32 mouse cellular contexts compared by ENCODE assay signal in genomic region chr7:122702443-122702842, GRCm38 (mm10). TPM values are rescaled to one million over a fixed set of nuclear protein-coding genes. Genes with fewer than 3 reads are reported as not detected.
A peak's percentile ranks its signal among the peaks of the same experiment; 100 is the strongest.
DNase-seq lines count a peak whose midpoint lies in the region; ATAC-seq and TF ChIP-seq lines count a peak whose summit lies in the region.
"Had no signal": no experiment of that assay in that cellular context is flagged by ENCODE, and none has a peak within 500 bp of the region (broad histone marks: within the 10 kb centered on the region; RNA-seq: fewer than 3 reads in every experiment).

No protein-coding gene starts in this region.

- TF ChIP-seq CTCF in layer of hippocampus, adult 2 months (conservative IDR thresholded peaks at IDR 0.05): no peak
- TF ChIP-seq CTCF in left cerebral cortex, adult 2 months (IDR thresholded peaks at IDR 0.05): no peak

- 81% methylated on average over 4 of the region's 4 CpGs for WGBS in midbrain, embryonic 13.5 days

- DNase-seq in layer of hippocampus, adult 2 months (ENCODE audit: low spot score in 2 of 2): no peak
- no peak for DNase-seq in layer of hippocampus, adult 11-12 months (ENCODE audit: low spot score)
- DNase-seq in left cerebral cortex, adult 2 months (ENCODE audit: extremely low spot score in 1 of 2, low spot score in 2 of 2): peak in 1 of 2 experiments; percentile 40
- no peak for DNase-seq in left cerebral cortex, postnatal 4 days
- DNase-seq in right cerebral cortex, adult 2 months (ENCODE audit: low spot score in 2 of 2): peak; percentile 43 to 45
- DNase-seq in right cerebral cortex, postnatal 4 days: no peak
- DNase-seq in telencephalon, adult 2 months (ENCODE audit: low read depth, low spot score): peak; percentile 65
- DNase-seq: adrenal gland, adult 2 months; adrenal gland, postnatal 14 days; cerebellum, adult 11-12 months; cerebellum, adult 8-10 months; cerebellum, postnatal 36 days; embryo, embryonic 11 days; gastrocnemius, postnatal 10 days; gastrocnemius, postnatal 36 days had no signal

- no peaks in the 10 kb centered on the region for H3K9me3 ChIP-seq in midbrain, embryonic 13.5 days
- H3K9me3 ChIP-seq: embryonic facial prominence, embryonic 10.5 days; embryonic facial prominence, embryonic 13.5 days; forebrain, embryonic 12.5 days; forebrain, embryonic 15.5 days; hindbrain, embryonic 12.5 days; hindbrain, embryonic 15.5 days had no signal

- peak overlapping the region; percentile 15; the same call in 1 of the 2 replicates for H3K27ac ChIP-seq in layer of hippocampus, adult 2 months
- H3K27ac ChIP-seq in left cerebral cortex, adult 2 months: peak overlapping the region; percentile 17; the same call in 1 of the 2 replicates
- H3K27ac ChIP-seq in midbrain, embryonic 13.5 days: no peak overlapping the region
- H3K27ac ChIP-seq: embryonic facial prominence, embryonic 10.5 days; embryonic facial prominence, embryonic 13.5 days; forebrain, embryonic 12.5 days; forebrain, embryonic 15.5 days; hindbrain, embryonic 12.5 days; hindbrain, embryonic 15.5 days had no signal

- no peak overlapping the region for H3K9ac ChIP-seq in midbrain, embryonic 13.5 days (replicated peaks)
- H3K9ac ChIP-seq: embryonic facial prominence, embryonic 13.5 days; forebrain, embryonic 12.5 days; forebrain, embryonic 15.5 days; hindbrain, embryonic 12.5 days; hindbrain, embryonic 15.5 days had no signal

- H3K4me3 ChIP-seq in layer of hippocampus, adult 2 months: no peak overlapping the region
- no peak overlapping the region for H3K4me3 ChIP-seq in left cerebral cortex, adult 2 months
- no peak overlapping the region for H3K4me3 ChIP-seq in midbrain, embryonic 13.5 days (replicated peaks)
- H3K4me3 ChIP-seq: embryonic facial prominence, embryonic 10.5 days; embryonic facial prominence, embryonic 13.5 days; erythroblast, embryonic 14.5 days; forebrain, embryonic 12.5 days; forebrain, embryonic 15.5 days; hindbrain, embryonic 12.5 days; hindbrain, embryonic 15.5 days had no signal

- H3K27me3 ChIP-seq in midbrain, embryonic 13.5 days: no peaks in the 10 kb centered on the region
- H3K27me3 ChIP-seq: embryonic facial prominence, embryonic 13.5 days; forebrain, embryonic 12.5 days; forebrain, embryonic 15.5 days; hindbrain, embryonic 12.5 days; hindbrain, embryonic 15.5 days had no signal

- no peak for ATAC-seq in midbrain, embryonic 13.5 days
- ATAC-seq: CD4-positive, CD25-positive, alpha-beta regulatory T cell, adult 4 months; forebrain, embryonic 15.5 days had no signal

- 0 out of 2 replicates have a peak, but pooled peaks cover 2% of the 10 kb centered on the region for H3K4me1 ChIP-seq in midbrain, embryonic 13.5 days (replicated peaks)
- H3K4me1 ChIP-seq: embryonic facial prominence, embryonic 13.5 days; forebrain, embryonic 12.5 days; forebrain, embryonic 15.5 days; hindbrain, embryonic 12.5 days; hindbrain, embryonic 15.5 days had no signal

- H3K4me2 ChIP-seq in midbrain, embryonic 13.5 days (replicated peaks): no peak overlapping the region
- H3K4me2 ChIP-seq: embryonic facial prominence, embryonic 13.5 days; forebrain, embryonic 12.5 days; forebrain, embryonic 15.5 days; heart, embryonic 11.5 days; hindbrain, embryonic 12.5 days; hindbrain, embryonic 15.5 days had no signal

- intact Hi-C loops in left cerebral cortex, adult 2 months (cut with DNase I): loop anchor here (2.0 to 10.0 kb wide), 3 partner anchors 26 to 128 kb away; partner anchors contain the start of gene Cacng3
- intact Hi-C loops in left cerebral cortex, postnatal 4 days (cut with DNase I): no loop called here

- no peaks in the 10 kb centered on the region for H3K36me3 ChIP-seq in midbrain, embryonic 13.5 days
- H3K36me3 ChIP-seq: embryonic facial prominence, embryonic 10.5 days; embryonic facial prominence, embryonic 13.5 days; forebrain, embryonic 12.5 days; forebrain, embryonic 15.5 days; hindbrain, embryonic 12.5 days; hindbrain, embryonic 15.5 days had no signal

RNA-seq across cellular contexts. Expression of gene Cacng3, which starts 32.2 kb away (rescaled TPM):
- total RNA-seq in layer of hippocampus, adult 2 months (2021): 10 to 100 TPM; 60.3 to 60.7 TPM
- 100 to 1,000 TPM; 139 to 151 TPM for total RNA-seq in left cerebral cortex, adult 2 months (2021)
- total RNA-seq in left cerebral cortex, postnatal 4 days (2021): 10 to 100 TPM; 32.2 to 39.0 TPM
- 8.2 and 9.7 TPM in 2 replicates for polyA plus RNA-seq in midbrain, embryonic 13.5 days (2015; fragmentation: Nextera tagmentation; extraction: Ambion mirVana)
- total RNA-seq: gastrocnemius, adult 18-20 months; gastrocnemius, postnatal 36 days; granulocyte monocyte progenitor cell, adult 5-6 weeks; heart, adult 8-10 months; heart, postnatal 25 days; hematopoietic stem cell, adult 5-6 weeks; MEL had no signal
- polyA plus RNA-seq: C2C12; CD4-positive, CD25-positive, alpha-beta regulatory T cell, adult 4 months; embryonic facial prominence, embryonic 13.5 days; erythroblast, embryonic 14.5 days had no signal

Comparison
In these comparisons a context has a peak if more than half of its experiments do, and no peak if none do; other contexts are left out.
1. DNase-seq: peak in right cerebral cortex, adult 2 months (2 of 2) and telencephalon, adult 2 months (single experiment); none in layer of hippocampus, adult 2 months (0 of 2), layer of hippocampus, adult 11-12 months (single experiment), left cerebral cortex, postnatal 4 days (single experiment) and right cerebral cortex, postnatal 4 days (single experiment).